Comparison of ENCODE assay signal across 9 mouse cellular contexts in genomic region chr4:132959679-132960045, GRCm38 (mm10). TPM values are rescaled to one million over a fixed set of nuclear protein-coding genes. Genes with fewer than 3 reads are reported as not detected.
A peak's percentile ranks its signal among the peaks of the same experiment; 100 is the strongest.
DNase-seq lines count a peak whose midpoint lies in the region; ATAC-seq and TF ChIP-seq lines count a peak whose summit lies in the region.
"Had no signal": no experiment of that assay in that cellular context is flagged by ENCODE, and none has a peak within 500 bp of the region (broad histone marks: within the 10 kb centered on the region; RNA-seq: fewer than 3 reads in every experiment).

No protein-coding gene starts in this region.

- no peak overlapping the region for H3K9ac ChIP-seq in kidney, embryonic 15.5 days
- no peak overlapping the region for H3K9ac ChIP-seq in forebrain, embryonic 16.5 days (replicated peaks; ENCODE audit: low read depth, low read length)
- no peak overlapping the region for H3K9ac ChIP-seq in midbrain, embryonic 11.5 days (ENCODE audit: low read length)

- peak overlapping the region; percentile 85 for H3K27ac ChIP-seq in kidney, embryonic 15.5 days
- H3K27ac ChIP-seq in bone marrow macrophage, adult 2 months (ENCODE audit: insufficient read depth, low read depth, low read length) = peak overlapping the region; percentile 87
- H3K27ac ChIP-seq in forebrain, embryonic 16.5 days (ENCODE audit: low read length) = peak overlapping the region; percentile 48
- peak overlapping the region; percentile 82; the same call in 1 of the 2 replicates for H3K27ac ChIP-seq in midbrain, embryonic 11.5 days (ENCODE audit: low read depth, low read length)

- no peak for TF ChIP-seq POLR2A in bone marrow macrophage, adult 2 months (IDR thresholded peaks at IDR 0.05; ENCODE audit: borderline replicate concordance, low read depth, low read length)

- H3K27me3 ChIP-seq in kidney, embryonic 15.5 days = no peaks in the 10 kb centered on the region
- no peaks in the 10 kb centered on the region for H3K27me3 ChIP-seq in forebrain, embryonic 16.5 days (replicated peaks; ENCODE audit: control insufficient read depth, insufficient read depth, low read length)
- no peaks in the 10 kb centered on the region for H3K27me3 ChIP-seq in midbrain, embryonic 11.5 days (ENCODE audit: control insufficient read depth, insufficient read depth, low read length)

- H3K4me1 ChIP-seq in kidney, embryonic 15.5 days = peaks cover 41% of the 10 kb centered on the region
- H3K4me1 ChIP-seq in bone marrow macrophage, adult 2 months (ENCODE audit: control insufficient read depth, insufficient read depth, low read length) = peaks cover 56% of the 10 kb centered on the region
- peaks cover 9% of the 10 kb centered on the region for H3K4me1 ChIP-seq in forebrain, embryonic 16.5 days (replicated peaks; ENCODE audit: control insufficient read depth, insufficient read depth, low read length)
- peaks cover 21% of the 10 kb centered on the region for H3K4me1 ChIP-seq in midbrain, embryonic 11.5 days (ENCODE audit: control insufficient read depth, insufficient read depth, low read length)

- no peak overlapping the region for H3K4me2 ChIP-seq in kidney, embryonic 15.5 days
- H3K4me2 ChIP-seq in forebrain, embryonic 16.5 days (ENCODE audit: low read length) = no peak overlapping the region
- no peak overlapping the region for H3K4me2 ChIP-seq in midbrain, embryonic 11.5 days

- TF ChIP-seq CTCF in bone marrow macrophage, adult 2 months (IDR thresholded peaks at IDR 0.05; ENCODE audit: low read depth, low read length) = no peak

- DNase-seq in kidney, adult 18-20 months = no peak
- no peak for DNase-seq in midbrain, embryonic 11.5 days (ENCODE audit: low spot score, missing footprints)
- no peak for DNase-seq in adrenal gland, postnatal 36 days

- no peaks in the 10 kb centered on the region for H3K36me3 ChIP-seq in kidney, embryonic 15.5 days
- H3K36me3 ChIP-seq in forebrain, embryonic 16.5 days (ENCODE audit: control insufficient read depth, insufficient read depth) = no peaks in the 10 kb centered on the region
- no peaks in the 10 kb centered on the region for H3K36me3 ChIP-seq in midbrain, embryonic 11.5 days (ENCODE audit: control insufficient read depth, insufficient read depth, low read length)

- no peak overlapping the region for H3K4me3 ChIP-seq in kidney, embryonic 15.5 days (replicated peaks)
- no peak overlapping the region for H3K4me3 ChIP-seq in bone marrow macrophage, adult 2 months (ENCODE audit: insufficient read depth, low read length)
- no peak overlapping the region for H3K4me3 ChIP-seq in forebrain, embryonic 16.5 days (replicated peaks; ENCODE audit: low read length)
- no peak overlapping the region for H3K4me3 ChIP-seq in midbrain, embryonic 11.5 days (ENCODE audit: low read depth, low read length)

- H3K9me3 ChIP-seq in kidney, embryonic 15.5 days (replicated peaks) = no peaks in the 10 kb centered on the region
- H3K9me3 ChIP-seq in forebrain, embryonic 16.5 days (ENCODE audit: control insufficient read depth, low read length) = no peaks in the 10 kb centered on the region
- H3K9me3 ChIP-seq in midbrain, embryonic 11.5 days (ENCODE audit: control insufficient read depth, low read length) = no peaks in the 10 kb centered on the region

- WGBS in kidney, embryonic 15.5 days = 43% methylated on average over 3 of the region's 3 CpGs
- 51% methylated on average over 3 of the region's 3 CpGs for WGBS in forebrain, embryonic 16.5 days
- 53% methylated on average over 3 of the region's 3 CpGs for WGBS in midbrain, embryonic 11.5 days

- no peak for ATAC-seq in kidney, embryonic 15.5 days (replicated peaks; ENCODE audit: low FRiP score)
- ATAC-seq in forebrain, embryonic 16.5 days = no peak
- no peak for ATAC-seq in midbrain, embryonic 11.5 days (ENCODE audit: low FRiP score)
- no peak for ATAC-seq in CD4-positive, CD25-positive, alpha-beta regulatory T cell, adult 4 months
- ATAC-seq in megakaryocyte progenitor cell, adult 5-6 weeks (replicated peaks; ENCODE audit: poor library complexity) = no peak

RNA-seq across cellular contexts. Expression of gene Fgr, which starts 14.2 kb away (rescaled TPM):
- polyA plus RNA-seq in kidney, embryonic 15.5 days (2015; fragmentation: Nextera tagmentation; extraction: Ambion mirVana) = 0.63 and 0.81 TPM in 2 replicates
- 24.3 and 26.0 TPM in 2 replicates for polyA plus RNA-seq in bone marrow macrophage, adult 2 months (2012; ENCODE audit: insufficient read depth, insufficient read length, missing spikeins)
- not detected in 2 replicates for polyA plus RNA-seq in forebrain, embryonic 16.5 days (2015; fragmentation: Nextera tagmentation; extraction: Ambion mirVana)
- not detected in 2 replicates for polyA plus RNA-seq in midbrain, embryonic 11.5 days (2014; fragmentation: Nextera tagmentation; extraction: Ambion mirVana)
- total RNA-seq in adrenal gland, postnatal 36 days (2021) = under 1 TPM; 0.30 to 0.40 TPM
- polyA plus RNA-seq in CD4-positive, CD25-positive, alpha-beta regulatory T cell, adult 4 months (2017; shearing (Covaris generic)) = 1 to 10 TPM; 3.7 to 8.2 TPM
- 3.2 and 3.4 TPM in 2 replicates for total RNA-seq in megakaryocyte progenitor cell, adult 5-6 weeks (2015)
- total RNA-seq in megakaryocyte progenitor cell, adult 5-6 weeks (2017) = 2.5 and 3.0 TPM in 2 replicates
- total RNA-seq: MEL had no signal

RNA-seq across cellular contexts. Expression of gene Fam76a, which starts 37.3 kb away (rescaled TPM):
- polyA plus RNA-seq in kidney, embryonic 15.5 days (2015; fragmentation: Nextera tagmentation; extraction: Ambion mirVana) = 35.1 and 35.8 TPM in 2 replicates
- 36.3 and 37.6 TPM in 2 replicates for polyA plus RNA-seq in bone marrow macrophage, adult 2 months (2012; ENCODE audit: insufficient read depth, insufficient read length, missing spikeins)
- polyA plus RNA-seq in forebrain, embryonic 16.5 days (2015; fragmentation: Nextera tagmentation; extraction: Ambion mirVana) = 51.0 and 53.4 TPM in 2 replicates
- polyA plus RNA-seq in midbrain, embryonic 11.5 days (2014; fragmentation: Nextera tagmentation; extraction: Ambion mirVana) = 30.1 and 31.7 TPM in 2 replicates
- 10 to 100 TPM; 35.5 to 38.6 TPM for total RNA-seq in adrenal gland, postnatal 36 days (2021)
- 10 to 100 TPM; 16.5 to 21.1 TPM for polyA plus RNA-seq in CD4-positive, CD25-positive, alpha-beta regulatory T cell, adult 4 months (2017; shearing (Covaris generic))
- total RNA-seq in megakaryocyte progenitor cell, adult 5-6 weeks (2015) = 17.9 and 18.0 TPM in 2 replicates
- total RNA-seq in megakaryocyte progenitor cell, adult 5-6 weeks (2017) = 31.5 and 42.0 TPM in 2 replicates

RNA-seq across cellular contexts. Expression of gene Ahdc1, which starts 51.4 kb away (rescaled TPM):
- 7.4 and 10.1 TPM in 2 replicates for polyA plus RNA-seq in kidney, embryonic 15.5 days (2015; fragmentation: Nextera tagmentation; extraction: Ambion mirVana)
- polyA plus RNA-seq in bone marrow macrophage, adult 2 months (2012; ENCODE audit: insufficient read depth, insufficient read length, missing spikeins) = 5.5 and 8.7 TPM in 2 replicates
- 13.0 and 13.7 TPM in 2 replicates for polyA plus RNA-seq in forebrain, embryonic 16.5 days (2015; fragmentation: Nextera tagmentation; extraction: Ambion mirVana)
- 4.9 and 5.3 TPM in 2 replicates for polyA plus RNA-seq in midbrain, embryonic 11.5 days (2014; fragmentation: Nextera tagmentation; extraction: Ambion mirVana)
- total RNA-seq in adrenal gland, postnatal 36 days (2021) = 10 to 100 TPM; 63.7 to 74.1 TPM
- polyA plus RNA-seq in CD4-positive, CD25-positive, alpha-beta regulatory T cell, adult 4 months (2017; shearing (Covaris generic)) = 1 to 10 TPM; 2.6 to 3.7 TPM
- total RNA-seq in megakaryocyte progenitor cell, adult 5-6 weeks (2015) = 4.1 and 5.3 TPM in 2 replicates
- 0.81 and 3.8 TPM in 2 replicates for total RNA-seq in megakaryocyte progenitor cell, adult 5-6 weeks (2017)
